Mouse (Mus musculus): Measurements from ENCODE around the gene Map3k20. TPM values are rescaled to one million over a fixed set of nuclear protein-coding genes. Genes with fewer than 3 reads are reported as not detected.

Gene Map3k20
- polyA plus RNA-seq, 1 experiment: 35.9 TPM

GRCm38 (mm10) chr2:72269651-72270341 is 15.6 kb upstream of the Map3k20 start:
- DNase-seq: no peak
- Histone ChIP-seq H3K4me1 (ENCODE audit: control insufficient read depth, insufficient read depth, low read length) (peaks cover 2% of the 10 kb centered on the region), H3K4me3 (replicated peaks; ENCODE audit: extremely low read depth, low read depth, low read length) (peak overlapping the region; percentile 38)
- WGBS: 46% methylated on average over 4 of the region's 4 CpGs
- TF ChIP-seq POLR2A (IDR thresholded peaks at IDR 0.05; ENCODE audit: borderline replicate concordance, extremely low read depth, low read depth, low read length) (no peak), CTCF (IDR thresholded peaks at IDR 0.05; ENCODE audit: insufficient read depth, low read length) (no peak)

DNA sequence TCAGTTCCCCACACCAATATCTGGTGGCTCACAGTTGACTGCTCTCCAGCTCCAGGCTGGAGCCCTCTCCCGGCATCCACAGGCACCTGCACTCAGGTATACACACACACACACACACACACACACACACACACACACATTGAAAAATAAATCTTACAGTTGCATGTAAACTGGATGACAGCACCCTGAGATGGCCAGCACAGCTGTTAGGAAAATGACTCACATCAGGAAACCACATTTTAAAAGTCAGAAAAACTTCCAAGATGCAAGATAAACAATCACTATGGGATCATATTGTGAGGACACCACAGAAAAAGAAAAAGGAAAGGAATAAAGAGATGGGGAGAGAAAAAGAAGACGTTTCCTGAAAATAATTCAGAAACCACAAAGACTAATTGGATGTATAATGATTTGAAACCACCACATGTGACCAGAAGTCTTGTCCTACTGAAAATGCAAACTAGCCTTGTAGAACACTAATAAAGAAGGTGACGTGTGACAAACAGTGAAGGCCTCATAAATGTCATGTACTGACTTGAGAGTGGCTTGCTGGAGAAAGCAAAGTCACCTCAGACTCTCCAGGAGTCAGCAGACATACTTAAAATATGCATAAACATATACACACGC is 7.1 kb upstream of the Map3k20 start:
- Histone ChIP-seq H3K4me1 (ENCODE audit: control insufficient read depth, insufficient read depth, low read length) (no peaks in the 10 kb centered on the region), H3K4me3 (replicated peaks; ENCODE audit: extremely low read depth, low read depth, low read length) (no peak overlapping the region)
- TF ChIP-seq CTCF (IDR thresholded peaks at IDR 0.05; ENCODE audit: insufficient read depth, low read length) (no peak), POLR2A (IDR thresholded peaks at IDR 0.05; ENCODE audit: borderline replicate concordance, extremely low read depth, low read depth, low read length) (no peak)
- no peak for DNase-seq
- WGBS: 75% methylated on average over 4 of the region's 4 CpGs

DNA sequence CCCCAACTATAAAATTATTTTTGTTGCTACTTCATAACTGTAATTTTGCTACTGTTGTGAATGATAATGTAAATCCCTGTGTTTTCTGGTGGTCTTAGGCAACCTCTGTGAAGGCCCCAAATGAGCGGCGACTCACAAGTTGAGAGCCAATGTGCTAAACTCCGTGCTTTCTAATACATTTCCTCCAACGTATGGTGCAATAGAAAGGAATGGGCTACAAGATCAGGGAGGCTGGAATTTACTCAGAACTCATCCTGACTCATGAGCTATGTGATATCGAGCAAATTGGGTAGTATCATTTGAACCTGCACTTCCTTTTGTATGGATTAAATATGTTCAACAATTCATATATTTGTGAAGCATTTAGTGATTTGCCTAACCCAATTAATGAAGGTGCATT is 4.9 kb upstream of the Map3k20 start:
- no peak for DNase-seq
- whole genome bisulfite sequencing: 85% methylated on average over 5 of the region's 5 CpGs
- H3K4me1 ChIP-seq (ENCODE audit: control insufficient read depth, insufficient read depth, low read length): no peaks in the 10 kb centered on the region
- H3K4me3 ChIP-seq (replicated peaks; ENCODE audit: extremely low read depth, low read depth, low read length): no peak overlapping the region
- TF ChIP-seq CTCF (IDR thresholded peaks at IDR 0.05; ENCODE audit: insufficient read depth, low read length): no peak
- no peak for TF ChIP-seq POLR2A (IDR thresholded peaks at IDR 0.05; ENCODE audit: borderline replicate concordance, extremely low read depth, low read depth, low read length)

DNA sequence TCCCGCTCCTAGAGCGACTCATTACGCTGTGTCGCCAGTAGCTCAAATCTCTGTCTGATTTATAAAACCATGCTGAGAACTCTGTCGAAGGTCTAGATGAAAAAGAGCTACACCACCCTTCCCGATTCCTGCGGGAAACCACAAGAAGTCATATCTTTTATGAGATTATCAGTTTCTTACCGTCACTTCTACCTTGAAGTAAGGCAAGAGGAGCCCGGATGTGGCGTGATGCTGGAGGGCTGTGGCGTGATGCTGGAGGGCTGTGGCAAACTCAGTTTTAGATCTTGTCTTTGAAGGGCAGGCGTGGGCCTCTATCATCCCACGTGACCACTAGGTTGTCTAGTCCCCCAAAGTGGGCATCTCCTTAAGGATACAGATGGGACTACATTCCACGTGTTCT is 3.5 kb upstream of the Map3k20 start:
- no peak for DNase-seq
- WGBS: 91% methylated on average over 14 of the region's 14 CpGs

GRCm38 (mm10) chr2:72282733-72283132 is 2.7 kb upstream of the Map3k20 start:
- WGBS: 67% methylated on average over 4 of the region's 4 CpGs
- H3K4me1 ChIP-seq (ENCODE audit: control insufficient read depth, insufficient read depth, low read length): peaks cover 4% of the 10 kb centered on the region
- DNase-seq: no peak
- H3K4me3 ChIP-seq (replicated peaks; ENCODE audit: extremely low read depth, low read depth, low read length): no peak overlapping the region
- no peak for TF ChIP-seq POLR2A (IDR thresholded peaks at IDR 0.05; ENCODE audit: borderline replicate concordance, extremely low read depth, low read depth, low read length)
- TF ChIP-seq CTCF (IDR thresholded peaks at IDR 0.05; ENCODE audit: insufficient read depth, low read length): no peak

More for the DNA sequence above, 3.5 kb upstream of the Map3k20 start:
- TF ChIP-seq CTCF (IDR thresholded peaks at IDR 0.05; ENCODE audit: insufficient read depth, low read length) (no peak), POLR2A (IDR thresholded peaks at IDR 0.05; ENCODE audit: borderline replicate concordance, extremely low read depth, low read depth, low read length) (no peak)
- Histone ChIP-seq H3K4me1 (ENCODE audit: control insufficient read depth, insufficient read depth, low read length) (no peaks in the 10 kb centered on the region), H3K4me3 (replicated peaks; ENCODE audit: extremely low read depth, low read depth, low read length) (no peak overlapping the region)

GRCm38 (mm10) chr2:72284689-72285088 is 748 bp upstream of the Map3k20 start:
- DNase-seq: no peak
- Histone ChIP-seq H3K4me1 (ENCODE audit: control insufficient read depth, insufficient read depth, low read length) (peaks cover 5% of the 10 kb centered on the region), H3K4me3 (replicated peaks; ENCODE audit: extremely low read depth, low read depth, low read length) (no peak overlapping the region)
- WGBS: 48% methylated on average over 7 of the region's 7 CpGs
- TF ChIP-seq POLR2A (IDR thresholded peaks at IDR 0.05; ENCODE audit: borderline replicate concordance, extremely low read depth, low read depth, low read length) (no peak), CTCF (IDR thresholded peaks at IDR 0.05; ENCODE audit: insufficient read depth, low read length) (no peak)

DNA sequence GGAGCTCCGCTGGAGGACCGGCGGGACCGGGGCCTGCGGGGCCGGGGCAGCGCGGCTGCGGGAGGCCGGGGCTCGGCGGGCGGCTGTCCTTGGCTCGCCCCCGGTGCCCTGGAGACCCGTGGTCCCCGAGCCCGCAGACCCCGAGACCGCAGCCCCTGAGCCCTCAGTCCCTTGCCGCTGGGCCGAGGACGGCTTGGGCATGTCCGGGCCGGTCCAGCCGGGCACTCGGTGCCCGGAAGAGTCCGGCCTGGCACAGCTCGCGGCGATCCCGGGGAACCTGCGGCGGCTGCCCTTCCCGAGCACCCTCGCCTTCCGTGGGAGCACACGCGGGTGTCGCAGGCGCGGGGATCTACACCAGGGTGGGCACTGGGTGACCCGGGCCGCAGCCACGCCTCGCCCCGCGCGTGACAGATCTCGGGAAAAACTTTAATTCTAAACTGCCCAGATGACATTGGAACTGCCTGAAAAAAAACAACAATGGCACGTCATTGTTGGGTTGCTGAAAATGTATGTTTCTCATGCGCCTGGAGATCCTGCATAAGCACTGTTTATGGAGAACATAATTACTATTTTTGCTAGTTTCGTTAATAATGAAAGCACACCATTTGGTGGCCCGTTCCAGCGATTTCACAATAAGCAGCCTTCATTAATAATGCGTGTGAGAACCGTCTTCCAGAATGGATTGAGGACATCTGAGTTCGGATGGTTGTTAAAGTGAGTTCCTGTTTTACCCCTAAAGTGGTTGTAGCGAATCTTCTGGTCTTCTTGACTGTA is 638 bp downstream of the Map3k20 start:
- H3K4me1 ChIP-seq (ENCODE audit: control insufficient read depth, insufficient read depth, low read length): peaks cover 5% of the 10 kb centered on the region
- TF ChIP-seq CTCF (IDR thresholded peaks at IDR 0.05; ENCODE audit: insufficient read depth, low read length): no peak
- TF ChIP-seq POLR2A (IDR thresholded peaks at IDR 0.05; ENCODE audit: borderline replicate concordance, extremely low read depth, low read depth, low read length): no peak
- under 1% methylated on average over 60 of the region's 60 CpGs for WGBS
- H3K4me3 ChIP-seq (replicated peaks; ENCODE audit: extremely low read depth, low read depth, low read length): peak overlapping the region; percentile 81
- DNase-seq: no peak

GRCm38 (mm10) chr2:72287142-72287541 is 1.7 kb downstream of the Map3k20 start:
- Histone ChIP-seq H3K4me3 (replicated peaks; ENCODE audit: extremely low read depth, low read depth, low read length) (peak overlapping the region; percentile 19), H3K4me1 (ENCODE audit: control insufficient read depth, insufficient read depth, low read length) (peaks cover 5% of the 10 kb centered on the region)
- WGBS: 17% methylated on average over 4 of the region's 4 CpGs
- DNase-seq: peak; percentile 40
- TF ChIP-seq POLR2A (IDR thresholded peaks at IDR 0.05; ENCODE audit: borderline replicate concordance, extremely low read depth, low read depth, low read length): no peak
- no peak for TF ChIP-seq CTCF (IDR thresholded peaks at IDR 0.05; ENCODE audit: insufficient read depth, low read length)

DNA sequence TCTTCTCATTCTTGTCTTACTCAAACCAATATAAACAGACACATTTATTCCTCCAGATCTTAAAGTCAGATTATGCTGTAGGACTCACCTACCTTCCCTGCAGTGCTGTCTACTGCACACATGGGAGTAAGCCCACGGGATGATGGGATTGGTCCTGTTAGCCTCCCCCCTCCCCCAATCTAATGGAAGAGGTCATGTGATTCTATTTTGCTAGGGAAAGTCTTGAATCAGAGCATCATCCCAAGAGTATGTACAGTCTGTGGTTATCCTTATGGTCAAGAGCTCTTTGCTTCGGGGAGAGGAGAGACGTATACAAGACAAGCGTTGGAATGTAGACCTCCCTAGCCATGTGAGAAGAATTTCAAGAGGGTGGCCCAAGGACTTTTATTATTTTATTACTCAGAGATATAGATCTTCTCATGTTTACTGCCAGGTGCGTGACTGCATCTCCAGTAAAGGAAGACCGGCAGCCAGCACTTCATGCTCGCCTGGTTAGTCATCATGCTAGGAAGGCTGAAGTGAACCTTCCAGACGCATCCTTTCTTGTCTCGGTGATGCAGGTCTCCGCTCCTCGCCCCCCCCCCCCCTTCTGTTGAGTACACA is 3.6 kb downstream of the Map3k20 start:
- peaks cover 5% of the 10 kb centered on the region for H3K4me1 ChIP-seq (ENCODE audit: control insufficient read depth, insufficient read depth, low read length)
- TF ChIP-seq POLR2A (IDR thresholded peaks at IDR 0.05; ENCODE audit: borderline replicate concordance, extremely low read depth, low read depth, low read length): no peak
- TF ChIP-seq CTCF (IDR thresholded peaks at IDR 0.05; ENCODE audit: insufficient read depth, low read length): no peak
- H3K4me3 ChIP-seq (replicated peaks; ENCODE audit: extremely low read depth, low read depth, low read length): no peak overlapping the region
- no peak for DNase-seq
- WGBS: 68% methylated on average over 11 of the region's 11 CpGs

All from lung, adult 2 months (tissue).